8 mouse cellular contexts compared by ENCODE assay signal in genomic region chr11:109670026-109670916, GRCm38 (mm10). TPM values are rescaled to one million over a fixed set of nuclear protein-coding genes. Genes with fewer than 3 reads are reported as not detected.
DNase-seq lines count a peak whose midpoint lies in the region; ATAC-seq and TF ChIP-seq lines count a peak whose summit lies in the region.

No protein-coding gene starts in this region.

- TF ChIP-seq POLR2A in MEL (IDR thresholded peaks at IDR 0.05; ENCODE audit: control insufficient read depth in 1 of 2, insufficient read depth in 1 of 2, low read depth in 1 of 2, low read length in 2 of 2, poor library complexity in 1 of 2): peak in 1 of 2 experiments; percentile 11; a peak in 1 of 4 replicates

- no peaks in the 10 kb centered on the region for H3K27me3 ChIP-seq in MEL (ENCODE audit: control insufficient read depth in 1 of 2, insufficient read depth in 2 of 2, low read length in 2 of 2)
- H3K27me3 ChIP-seq in forebrain, embryonic 14.5 days (replicated peaks; ENCODE audit: control insufficient read depth, insufficient read depth, low read length): no peaks in the 10 kb centered on the region
- H3K27me3 ChIP-seq in intestine, embryonic 15.5 days (replicated peaks): no peaks in the 10 kb centered on the region

- no peaks in the 10 kb centered on the region for H3K79me2 ChIP-seq in MEL (ENCODE audit: control insufficient read depth, insufficient read depth, low read length, poor library complexity)

- no peak overlapping the region for H3K4me3 ChIP-seq in MEL (ENCODE audit: control insufficient read depth in 1 of 2, insufficient read depth in 1 of 2, low read depth in 2 of 2, low read length in 2 of 2)
- no peak overlapping the region for H3K4me3 ChIP-seq in forebrain, embryonic 14.5 days (ENCODE audit: low read depth, low read length)
- no peak overlapping the region for H3K4me3 ChIP-seq in intestine, embryonic 15.5 days (replicated peaks)

- H3K9ac ChIP-seq in MEL (ENCODE audit: control insufficient read depth, low read depth, low read length, poor library complexity, severe bottlenecking): no peak overlapping the region
- no peak overlapping the region for H3K9ac ChIP-seq in forebrain, embryonic 14.5 days (ENCODE audit: low read length)
- H3K9ac ChIP-seq in intestine, embryonic 15.5 days: no peak overlapping the region

- no peak; a peak in 1 of 4 replicates for TF ChIP-seq EP300 in MEL (IDR thresholded peaks at IDR 0.05; ENCODE audit: low read depth in 1 of 2, low read length in 2 of 2)

- peaks cover 10 to 26% of the 10 kb centered on the region in 2 experiments; a peak in 3 of 4 replicates for H3K36me3 ChIP-seq in MEL (ENCODE audit: control insufficient read depth in 1 of 2, insufficient read depth in 2 of 2, low read length in 2 of 2)
- H3K36me3 ChIP-seq in forebrain, embryonic 14.5 days (ENCODE audit: control insufficient read depth, insufficient read depth, low read length): peaks cover 60% of the 10 kb centered on the region
- H3K36me3 ChIP-seq in intestine, embryonic 15.5 days: peaks cover 30% of the 10 kb centered on the region

- H3K27ac ChIP-seq in MEL (ENCODE audit: control insufficient read depth, low read depth, low read length): no peak overlapping the region
- no peak overlapping the region for H3K27ac ChIP-seq in forebrain, embryonic 14.5 days (ENCODE audit: low read depth, low read length)
- H3K27ac ChIP-seq in intestine, embryonic 15.5 days: no peak overlapping the region

- 71% methylated on average over 14 of the region's 14 CpGs for WGBS in forebrain, embryonic 14.5 days
- 56% methylated on average over 14 of the region's 14 CpGs for WGBS in intestine, embryonic 15.5 days

- DNase-seq in kidney, adult 18-20 months: peak; percentile 28
- DNase-seq in kidney, adult 8-10 months: no peak
- peak; percentile 81 for DNase-seq in MEL (ENCODE audit: low read depth, low spot score)
- peak; percentile 93 for DNase-seq in forebrain, embryonic 14.5 days (ENCODE audit: low spot score)
- DNase-seq in mesoderm, embryonic 11.5 days (ENCODE audit: low read depth, low spot score): peak; percentile 52
- DNase-seq in natural killer cell, adult 2 months (ENCODE audit: low spot score in 2 of 2): no peak
- DNase-seq in urinary bladder, postnatal 36 days (ENCODE audit: low spot score in 2 of 2): no peak

- H3K9me3 ChIP-seq in MEL (replicated peaks; ENCODE audit: insufficient read depth, low read length): no peaks in the 10 kb centered on the region
- no peaks in the 10 kb centered on the region for H3K9me3 ChIP-seq in forebrain, embryonic 14.5 days (replicated peaks; ENCODE audit: control insufficient read depth, low read length)
- no peaks in the 10 kb centered on the region for H3K9me3 ChIP-seq in intestine, embryonic 15.5 days

- TF ChIP-seq RAD21 in MEL (IDR thresholded peaks at IDR 0.05; ENCODE audit: low read depth, low read length): peak; percentile 65

- ATAC-seq in forebrain, embryonic 14.5 days: peak; percentile 68
- peak; percentile 67 for ATAC-seq in intestine, embryonic 15.5 days

- H3K4me2 ChIP-seq in forebrain, embryonic 14.5 days (ENCODE audit: low read length): no peak overlapping the region
- no peak overlapping the region for H3K4me2 ChIP-seq in intestine, embryonic 15.5 days (replicated peaks)

- TF ChIP-seq CTCF in MEL (IDR thresholded peaks at IDR 0.05 in 2 of 3, conservative IDR thresholded peaks at IDR 0.05 in 1 of 3; ENCODE audit: control insufficient read depth in 1 of 3, insufficient read depth in 1 of 3, low read depth in 2 of 3, low read length in 3 of 3, poor library complexity in 1 of 3, severe bottlenecking in 1 of 3): peak in 2 of 3 experiments; percentile 50 to 75; a peak in 4 of 6 replicates

- peaks cover 0 to 15% of the 10 kb centered on the region in 2 experiments; a peak in 2 of 4 replicates for H3K4me1 ChIP-seq in MEL (ENCODE audit: control insufficient read depth in 1 of 2, insufficient read depth in 2 of 2, low read length in 2 of 2)
- no peaks in the 10 kb centered on the region for H3K4me1 ChIP-seq in forebrain, embryonic 14.5 days (ENCODE audit: control insufficient read depth, insufficient read depth, low read length)
- no peaks in the 10 kb centered on the region; the same call in 1 of the 2 replicates for H3K4me1 ChIP-seq in intestine, embryonic 15.5 days (replicated peaks)

TF ChIP-seq in MEL, 35 proteins besides CTCF, POLR2A, EP300 and RAD21 (continues in another document):
- no peak for TF ChIP-seq MYB (IDR thresholded peaks at IDR 0.05; ENCODE audit: low read depth, low read length)
- TF ChIP-seq GABPA (IDR thresholded peaks at IDR 0.05; ENCODE audit: low read depth, low read length): no peak
- TF ChIP-seq POLR2AphosphoS5 (IDR thresholded peaks at IDR 0.05; ENCODE audit: borderline replicate concordance, low read depth, low read length): no peak
- no peak for TF ChIP-seq ZKSCAN1 (IDR thresholded peaks at IDR 0.05; ENCODE audit: low read depth, low read length)
- TF ChIP-seq TBP (IDR thresholded peaks at IDR 0.05; ENCODE audit: low read depth, low read length): no peak
- peak; percentile 45 for TF ChIP-seq POLR2AphosphoS2 (IDR thresholded peaks at IDR 0.05; ENCODE audit: low read length)
- no peak for TF ChIP-seq USF1 (IDR thresholded peaks at IDR 0.05; ENCODE audit: low read depth, low read length)
- peak; percentile 54 for TF ChIP-seq ZC3H11A (IDR thresholded peaks at IDR 0.05; ENCODE audit: low read depth, low read length)
- peak; percentile 76 for TF ChIP-seq SMC3 (IDR thresholded peaks at IDR 0.05; ENCODE audit: low read depth, low read length)
- TF ChIP-seq E2F4 (IDR thresholded peaks at IDR 0.05; ENCODE audit: borderline replicate concordance, low read depth, low read length): no peak
- TF ChIP-seq ZMIZ1 (IDR thresholded peaks at IDR 0.05; ENCODE audit: low read depth, low read length): no peak
- no peak for TF ChIP-seq HCFC1 (IDR thresholded peaks at IDR 0.05; ENCODE audit: low read depth, low read length)
- TF ChIP-seq BHLHE40 (IDR thresholded peaks at IDR 0.05; ENCODE audit: borderline replicate concordance, low read depth, low read length): 0 out of 2 replicates have a peak, but pooled peaks have one; percentile 21
- TF ChIP-seq NRF1 (IDR thresholded peaks at IDR 0.05; ENCODE audit: insufficient read depth, low read depth, low read length, poor library complexity, severe bottlenecking): no peak
- no peak for TF ChIP-seq TAL1 (IDR thresholded peaks at IDR 0.05; ENCODE audit: low read length)
- no peak for TF ChIP-seq RCOR1 (IDR thresholded peaks at IDR 0.05; ENCODE audit: low read depth, low read length)
- TF ChIP-seq ZNF384 (IDR thresholded peaks at IDR 0.05; ENCODE audit: low read depth, low read length): no peak
- no peak for TF ChIP-seq MXI1 (IDR thresholded peaks at IDR 0.05; ENCODE audit: low read depth, low read length)
- TF ChIP-seq MAX (IDR thresholded peaks at IDR 0.05; ENCODE audit: low read length): no peak
- TF ChIP-seq GATA1 (IDR thresholded peaks at IDR 0.05; ENCODE audit: low read depth, low read length): no peak
- TF ChIP-seq USF2 (IDR thresholded peaks at IDR 0.05; ENCODE audit: borderline replicate concordance in 1 of 2, insufficient read depth in 1 of 2, low read depth in 1 of 2, low read length in 2 of 2): 0 out of 4 replicates have a peak, but pooled peaks of 1 of the 2 experiments have one; percentile 5
- TF ChIP-seq CHD2 (IDR thresholded peaks at IDR 0.05; ENCODE audit: low read length): no peak
- no peak for TF ChIP-seq CHD1 (IDR thresholded peaks at IDR 0.05; ENCODE audit: low read depth, low read length)
- TF ChIP-seq MYC (IDR thresholded peaks at IDR 0.05; ENCODE audit: low read depth, low read length): 0 out of 2 replicates have a peak, but pooled peaks have one; percentile 44
- peak; percentile 52; the same call in 1 of the 2 replicates for TF ChIP-seq JUND (IDR thresholded peaks at IDR 0.05; ENCODE audit: low read depth, low read length)
- no peak for TF ChIP-seq NELFE (IDR thresholded peaks at IDR 0.05; ENCODE audit: low read depth, low read length)
- peak; percentile 46; the same call in 1 of the 2 replicates for TF ChIP-seq SIN3A (IDR thresholded peaks at IDR 0.05; ENCODE audit: low read length)
- TF ChIP-seq TCF12 (IDR thresholded peaks at IDR 0.05; ENCODE audit: low read depth, low read length): 0 out of 2 replicates have a peak, but pooled peaks have one; percentile 16
- TF ChIP-seq ELF1 (IDR thresholded peaks at IDR 0.05; ENCODE audit: low read depth, low read length): no peak
- TF ChIP-seq KAT2A (conservative IDR thresholded peaks at IDR 0.05; ENCODE audit: low read depth, low read length): no peak
- 0 out of 2 replicates have a peak, but pooled peaks have one; percentile 28 for TF ChIP-seq ETS1 (IDR thresholded peaks at IDR 0.05; ENCODE audit: low read depth, low read length)
- TF ChIP-seq MAFK (IDR thresholded peaks at IDR 0.05; ENCODE audit: borderline replicate concordance, low read depth, low read length): no peak
- TF ChIP-seq MAZ (IDR thresholded peaks at IDR 0.05; ENCODE audit: low read depth, low read length): no peak
- no peak for TF ChIP-seq UBTF (IDR thresholded peaks at IDR 0.05; ENCODE audit: borderline replicate concordance, insufficient read depth, low read depth, low read length)

RNA-seq across cellular contexts. Expression of gene Prkar1a, which starts 21.1 kb away (rescaled TPM):
- total RNA-seq in MEL (2012; rRNA removed): 69.6 and 70.2 TPM in 2 replicates
- polyA plus RNA-seq in MEL (2012; ENCODE audit: insufficient read depth in 1 of 2, insufficient read length in 2 of 2, low read depth in 1 of 2, low replicate concordance in 2 of 2, missing spikeins in 1 of 2): 100 to 1,000 TPM in 1 of 2 experiments, not detected in 1; 152 TPM
- polyA plus RNA-seq in forebrain, embryonic 14.5 days (2014; fragmentation: Nextera tagmentation; extraction: Ambion mirVana): 504 and 551 TPM in 2 replicates
- 270 and 286 TPM in 2 replicates for polyA plus RNA-seq in intestine, embryonic 15.5 days (2015; fragmentation: Nextera tagmentation; extraction: Ambion mirVana)

RNA-seq across cellular contexts. Expression of gene Fam20a, which starts 51.8 kb away (rescaled TPM):
- not detected in 2 replicates for total RNA-seq in MEL (2012; rRNA removed)
- polyA plus RNA-seq in MEL (2012; ENCODE audit: insufficient read depth in 1 of 2, insufficient read length in 2 of 2, low read depth in 1 of 2, low replicate concordance in 2 of 2, missing spikeins in 1 of 2): not detected
- polyA plus RNA-seq in forebrain, embryonic 14.5 days (2014; fragmentation: Nextera tagmentation; extraction: Ambion mirVana): 1.7 and 2.3 TPM in 2 replicates
- polyA plus RNA-seq in intestine, embryonic 15.5 days (2015; fragmentation: Nextera tagmentation; extraction: Ambion mirVana): 2.2 and 2.3 TPM in 2 replicates

RNA-seq across cellular contexts. Expression of gene Wipi1, which starts 58.5 kb away (rescaled TPM):
- total RNA-seq in MEL (2012; rRNA removed): 2.5 and 2.6 TPM in 2 replicates
- 1 to 10 TPM in 1 of 2 experiments, not detected in 1; 8.2 TPM for polyA plus RNA-seq in MEL (2012; ENCODE audit: insufficient read depth in 1 of 2, insufficient read length in 2 of 2, low read depth in 1 of 2, low replicate concordance in 2 of 2, missing spikeins in 1 of 2)
- 5.7 and 6.9 TPM in 2 replicates for polyA plus RNA-seq in forebrain, embryonic 14.5 days (2014; fragmentation: Nextera tagmentation; extraction: Ambion mirVana)
- polyA plus RNA-seq in intestine, embryonic 15.5 days (2015; fragmentation: Nextera tagmentation; extraction: Ambion mirVana): 27.4 and 30.4 TPM in 2 replicates

Comparison
In these comparisons a context has a peak if more than half of its experiments do, and no peak if none do; other contexts are left out.
1. DNase-seq: peak in kidney, adult 18-20 months (single experiment), MEL (single experiment), forebrain, embryonic 14.5 days (single experiment) and mesoderm, embryonic 11.5 days (single experiment); none in kidney, adult 8-10 months (0 of 2), natural killer cell, adult 2 months (0 of 2) and urinary bladder, postnatal 36 days (0 of 2).